Mouse (Mus musculus) adrenal gland, postnatal 14 days (tissue): ENCODE data around the gene Arpp21. TPM values are rescaled to one million over a fixed set of nuclear protein-coding genes. Genes with fewer than 3 reads are reported as not detected.

Experiments
- microRNA-seq, 2 experiments: library from miRNA; unstranded; fragments of <30 nt; microRNA quantifications; one replicate each; pipeline ENCODE4 v1.2.0; 2021
- total RNA-seq: library from RNA; stranded (reverse); gene quantifications from 2 replicates; pipeline ENCODE4 v1.2.3, GENCODE M21; 2021

Gene Arpp21
- total RNA-seq, 1 experiment from 2014 or later = 1.3 TPM

Small RNA genes within 50 kb of the gene (microRNA-seq; reads per million reads assigned to microRNA genes)
- gene Mir128-2 = 9.4 to 17.5 reads per million in 2 experiments
